Mouse (Mus musculus): ENCODE measurements around the gene Ssr4.
A peak's percentile ranks its signal among the peaks of the same experiment; 100 is the strongest.
"Not testable (repeated sequence)": the region's sequence is repeated elsewhere in the genome, so short reads cannot be mapped to it uniquely, and the experiment has no call there.

Ssr4 gene

GRCm38 (mm10) chrX:73786364-73787224, at the start of gene Ssr4, which contains the start of gene Idh3g:
Gene Ssr4 (plus strand): TSS chrX:73787028.
Gene Idh3g (minus strand): TSS chrX:73786897.
- DNase-seq (ENCODE audit: low spot score) = peak; percentile 96

GRCm38 (mm10) chrX:73738155-73738554, 48.7 kb upstream of the Ssr4 start:
- no peak for DNase-seq (ENCODE audit: low spot score)

GRCm38 (mm10) chrX:73739151-73739550, 47.7 kb upstream of the Ssr4 start:
- no peak for DNase-seq (ENCODE audit: low spot score)

- not testable (repeated sequence) for DNase-seq (ENCODE audit: low spot score)
Measured at GRCm38 (mm10) chrX:73739841-73740240, 47.0 kb upstream of the Ssr4 start.

- DNase-seq (ENCODE audit: low spot score) = no peak
Measured at GRCm38 (mm10) chrX:73744774-73745481, 41.9 kb upstream of the Ssr4 start.

GRCm38 (mm10) chrX:73748977-73749376, 37.9 kb upstream of the Ssr4 start:
- DNase-seq (ENCODE audit: low spot score) = no peak

- no peak for DNase-seq (ENCODE audit: low spot score)
Measured at GRCm38 (mm10) chrX:73756334-73757140, 30.3 kb upstream of the Ssr4 start, which contains the start of gene Plxnb3. Gene Plxnb3 (plus strand): TSS chrX:73757090.

GRCm38 (mm10) chrX:73758611-73759290, 28.1 kb upstream of the Ssr4 start:
- no peak for DNase-seq (ENCODE audit: low spot score)

- DNase-seq (ENCODE audit: low spot score) = no peak
Measured at GRCm38 (mm10) chrX:73765311-73765710, 21.5 kb upstream of the Ssr4 start.

GRCm38 (mm10) chrX:73767267-73767666, 19.6 kb upstream of the Ssr4 start:
- DNase-seq (ENCODE audit: low spot score) = peak; percentile 33

- DNase-seq (ENCODE audit: low spot score) = no peak
Measured at GRCm38 (mm10) chrX:73774168-73774760, 12.6 kb upstream of the Ssr4 start, which contains the start of gene Srpk3. Gene Srpk3 (plus strand): TSS chrX:73774405.

GRCm38 (mm10) chrX:73774802-73775483, 11.9 kb upstream of the Ssr4 start:
- DNase-seq (ENCODE audit: low spot score) = peak; percentile 5

- no peak for DNase-seq (ENCODE audit: low spot score)
Measured at GRCm38 (mm10) chrX:73782227-73782626, 4.6 kb upstream of the Ssr4 start.

GRCm38 (mm10) chrX:73785666-73786065, 1.2 kb upstream of the Ssr4 start:
- DNase-seq (ENCODE audit: low spot score) = no peak

GRCm38 (mm10) chrX:73787225-73787558, 364 bp downstream of the Ssr4 start:
- no peak for DNase-seq (ENCODE audit: low spot score)

GRCm38 (mm10) chrX:73788501-73788900, 1.7 kb downstream of the Ssr4 start:
- DNase-seq (ENCODE audit: low spot score) = no peak

GRCm38 (mm10) chrX:73793039-73793438, 6.2 kb downstream of the Ssr4 start:
- no peak for DNase-seq (ENCODE audit: low spot score)

GRCm38 (mm10) chrX:73793505-73793904, 6.7 kb downstream of the Ssr4 start:
- DNase-seq (ENCODE audit: low spot score) = no peak

- no peak for DNase-seq (ENCODE audit: low spot score)
Measured at GRCm38 (mm10) chrX:73797511-73797910, 10.7 kb downstream of the Ssr4 start.

- peak; percentile 77 for DNase-seq (ENCODE audit: low spot score)
Measured at GRCm38 (mm10) chrX:73798502-73798901, 11.7 kb downstream of the Ssr4 start.

GRCm38 (mm10) chrX:73805814-73806213, 19.0 kb downstream of the Ssr4 start:
- DNase-seq (ENCODE audit: low spot score) = no peak
